Mouse (Mus musculus) embryonic facial prominence, embryonic 13.5 days (tissue): ENCODE results near the gene 4833420G17Rik. TPM values are rescaled to one million over a fixed set of nuclear protein-coding genes. Genes with fewer than 3 reads are reported as not detected.
"Not testable (repeated sequence)": the region's sequence is repeated elsewhere in the genome, so short reads cannot be mapped to it uniquely, and the experiment has no call there.

ENCODE experiments used
- ATAC-seq: fragments of 200-750 bp; cut with Nextera tagmentation; 2 replicates; pipeline ENCODE4 v1.8.0; 2017; ENCODE audit warnings: low read depth; ENCODE audit not compliant: insufficient number of reproducible peaks, insufficient read depth, low FRiP score, low TSS enrichment
- H3K27ac ChIP-seq: fragments of 300-500 bp; sonication (generic); 2 replicates; pipeline ENCODE4 v1.5.1; 2015; ENCODE audit warnings: moderate library complexity, mild to moderate bottlenecking, inconsistent platforms
- H3K27me3 ChIP-seq: fragments of 300-500 bp; sonication (generic); 2 replicates; pipeline ENCODE4 v1.6.1; 2015; ENCODE audit warnings: mild to moderate bottlenecking, inconsistent platforms
- H3K36me3 ChIP-seq: fragments of 300-500 bp; sonication (generic); 2 replicates; pipeline ENCODE4 v1.6.1; 2015; ENCODE audit warnings: mild to moderate bottlenecking, inconsistent platforms
- H3K4me1 ChIP-seq: fragments of 300-500 bp; sonication (generic); 2 replicates; pipeline ENCODE4 v1.6.1; 2015; ENCODE audit warnings: inconsistent platforms
- H3K4me2 ChIP-seq: fragments of 300-500 bp; sonication (generic); 2 replicates; pipeline ENCODE4 v1.6.1; 2015; ENCODE audit warnings: moderate library complexity, mild to moderate bottlenecking, inconsistent platforms
- H3K4me3 ChIP-seq: fragments of 300-500 bp; sonication (generic); 2 replicates; pipeline ENCODE4 v1.5.1; 2015; ENCODE audit warnings: mild to moderate bottlenecking, inconsistent platforms
- H3K9ac ChIP-seq: fragments of 300-500 bp; sonication (generic); 2 replicates; pipeline ENCODE4 v1.6.1; 2015; ENCODE audit warnings: mild to moderate bottlenecking, inconsistent platforms
- H3K9me3 ChIP-seq: fragments of 300-500 bp; sonication (generic); 2 replicates; pipeline ENCODE4 v1.6.1; 2016; ENCODE audit warnings: inconsistent platforms
- WGBS: fragments of 180-500 bp; shearing (Covaris S2); methylation state at CpG from one replicate; pipeline ENCODE4 v1.1.7; 2015; ENCODE audit warnings: mixed read lengths; 5-methylcytosine and 5-hydroxymethylcytosine counted together
- polyA plus RNA-seq: library from polyadenylated mRNA; unstranded; fragments of >200 nt; fragmentation: Nextera tagmentation; extraction: Ambion mirVana; gene quantifications from 2 replicates; pipeline ENCODE4 v1.2.1, GENCODE M21; 2015

The 4833420G17Rik gene
- polyA plus RNA-seq, 1 experiment from 2014 or later = 94.8 TPM

- Histone ChIP-seq H3K27me3 (no peaks in the 10 kb centered on the region), H3K9ac (no peak overlapping the region), H3K27ac (no peak overlapping the region), H3K4me3 (no peak overlapping the region), H3K9me3 (no peaks in the 10 kb centered on the region), H3K4me1 (no peaks in the 10 kb centered on the region), H3K4me2 (no peak overlapping the region), H3K36me3 (peaks cover 70% of the 10 kb centered on the region)
- 89% methylated on average over 2 of the region's 2 CpGs for WGBS
- no peak for ATAC-seq
These were observed 15.2 kb downstream of the 4833420G17Rik start for GRCm38 (mm10) chr13:119477789-119478188.

- Histone ChIP-seq H3K9me3 (peaks cover 18% of the 10 kb centered on the region), H3K4me3 (no peak overlapping the region), H3K4me2 (peak overlapping the region; percentile 41), H3K4me1 (no peaks in the 10 kb centered on the region), H3K27ac (no peak overlapping the region), H3K9ac (no peak overlapping the region), H3K27me3 (no peaks in the 10 kb centered on the region), H3K36me3 (peaks cover 51% of the 10 kb centered on the region)
- no peak for ATAC-seq
- 56% methylated on average over 7 of the region's 7 CpGs for WGBS
These were observed 24.8 kb downstream of the 4833420G17Rik start for GRCm38 (mm10) chr13:119487354-119487753.

DNA sequence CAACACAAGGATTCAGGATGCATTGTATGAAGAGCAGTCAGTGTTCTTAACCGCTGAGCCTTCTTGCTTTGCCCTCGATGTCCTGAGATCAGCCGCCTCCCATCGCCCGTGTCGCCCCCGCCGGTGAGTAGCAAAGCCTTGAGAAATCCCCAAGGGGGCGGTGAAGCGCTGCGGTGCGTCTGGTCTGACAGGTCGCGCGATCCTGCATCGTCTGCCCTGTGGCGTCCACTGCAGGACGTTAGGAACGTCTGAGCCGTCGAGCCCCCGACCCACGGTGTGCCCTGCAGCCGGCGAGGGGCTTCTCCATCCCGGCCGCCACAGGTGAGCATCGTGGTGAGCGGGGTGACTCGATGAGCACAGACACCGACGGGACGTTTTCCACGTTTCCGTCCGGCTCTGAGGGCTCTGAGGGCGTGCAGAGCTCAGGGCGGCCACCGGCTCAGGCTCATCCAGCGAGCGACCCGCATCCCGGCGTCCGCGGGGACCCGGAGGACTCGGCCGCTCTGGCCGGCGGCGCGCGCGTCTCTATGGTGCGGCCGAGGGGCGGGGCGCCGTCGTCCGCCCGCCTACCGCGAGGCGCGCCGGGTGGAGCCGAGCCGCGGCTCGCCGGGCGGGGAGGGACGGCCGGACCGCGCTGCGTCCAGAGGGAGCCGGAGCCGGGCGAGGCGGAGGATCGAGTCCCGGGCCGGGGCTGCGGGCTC lies 25.5 kb downstream of the 4833420G17Rik start, which contains the start of the genes Tmem267 and 3110070M22Rik:
TSS of gene Tmem267 (plus strand) at position 160 of the 701 bp plus-strand sequence.
TSS of gene 3110070M22Rik (minus strand) at position 504 of the 701 bp plus-strand sequence.
- Histone ChIP-seq H3K9ac (0 out of 2 replicates have a peak within 1 kb of the TSS, but pooled peaks have one; percentile 37), H3K4me3 (no peak within 1 kb of the TSS), H3K27ac (peak within 1 kb of the TSS; percentile 1; the same call in 1 of the 2 replicates), H3K36me3 (peaks cover 47% of the 10 kb centered on the region), H3K4me1 (no peaks in the 10 kb centered on the region), H3K27me3 (no peaks in the 10 kb centered on the region), H3K9me3 (peaks cover 18% of the 10 kb centered on the region), H3K4me2 (peak within 1 kb of the TSS; percentile 41)
- WGBS = 80% methylated on average over 87 of the region's 87 CpGs
- no peak for ATAC-seq

DNA sequence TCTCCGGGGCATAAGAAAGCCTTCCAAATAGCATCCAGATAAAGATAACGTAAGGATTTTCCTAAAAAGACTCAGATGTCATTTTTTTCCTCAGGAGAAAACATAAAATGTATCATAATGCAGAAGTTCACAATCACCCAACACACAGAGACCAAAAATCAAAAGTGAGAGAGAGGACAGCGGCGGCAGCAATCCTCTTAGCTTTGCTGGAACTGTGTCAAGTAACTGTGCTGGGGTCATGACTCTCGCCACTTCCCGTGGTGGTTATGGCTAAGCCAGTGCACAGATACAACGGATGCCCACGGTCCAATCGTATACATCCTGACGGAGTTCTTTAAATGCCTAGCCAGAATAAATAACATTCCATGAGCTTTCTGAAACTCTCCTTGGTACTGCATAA lies 29.5 kb downstream of the 4833420G17Rik start:
- WGBS = 91% methylated on average over 10 of the region's 10 CpGs
- H3K4me3 ChIP-seq, H3K9ac ChIP-seq, ATAC-seq, H3K27ac ChIP-seq, H3K4me2 ChIP-seq, H3K27me3 ChIP-seq, H3K4me1 ChIP-seq: not testable (repeated sequence)
- peaks cover 22% of the 10 kb centered on the region for H3K9me3 ChIP-seq
- peaks cover 11% of the 10 kb centered on the region for H3K36me3 ChIP-seq

DNA sequence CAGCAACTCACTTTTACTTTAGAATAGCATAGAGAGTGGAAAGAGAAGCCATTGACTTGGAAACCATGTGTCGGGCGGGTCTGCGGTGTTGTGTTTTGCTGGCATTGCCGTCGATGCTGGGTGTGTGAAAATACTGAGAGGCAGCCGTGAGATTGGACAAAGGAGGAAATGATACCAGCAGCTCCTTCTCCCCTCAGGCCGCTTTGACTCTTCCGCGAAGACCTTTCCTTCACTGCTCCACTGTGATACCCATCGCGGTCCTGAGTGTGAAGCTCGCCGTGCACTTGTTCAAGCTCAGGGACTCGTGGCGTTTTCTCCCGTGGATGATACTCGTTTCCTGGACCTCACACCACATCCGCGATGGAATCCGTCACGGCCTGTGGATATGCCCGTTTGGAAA lies 32.4 kb downstream of the 4833420G17Rik start:
- ATAC-seq = peak; percentile 16; the same call in 1 of the 2 replicates
- not testable (repeated sequence) for H3K27me3 ChIP-seq, H3K36me3 ChIP-seq, H3K27ac ChIP-seq, H3K4me1 ChIP-seq, H3K4me3 ChIP-seq, H3K9ac ChIP-seq, H3K4me2 ChIP-seq
- 94% methylated on average over 13 of the region's 22 CpGs for WGBS
- peaks cover 21% of the 10 kb centered on the region for H3K9me3 ChIP-seq

Other genes with a start within 250 kb of the 4833420G17Rik start
- 98.3 and 106 TPM in 2 replicates for gene Paip1, start 34.2 kb upstream of the 4833420G17Rik start, polyA plus RNA-seq
- gene Tmem267, start 25.3 kb downstream of the 4833420G17Rik start, polyA plus RNA-seq = 1.8 and 3.0 TPM in 2 replicates
- 1.7 and 2.3 TPM in 2 replicates for gene 3110070M22Rik, start 25.6 kb downstream of the 4833420G17Rik start, polyA plus RNA-seq
- gene Ccl28, start 161.1 kb downstream of the 4833420G17Rik start, polyA plus RNA-seq = 0.31 and 0.34 TPM in 2 replicates
- gene Hmgcs1, start 227.6 kb downstream of the 4833420G17Rik start, polyA plus RNA-seq = 156 and 161 TPM in 2 replicates